Mouse (Mus musculus): ENCODE results near the gene Lingo1. TPM values are rescaled to one million over a fixed set of nuclear protein-coding genes. Genes with fewer than 3 reads are reported as not detected.

Lingo1 gene
- polyA plus RNA-seq, 1 experiment from 2014 or later, result 79.4 TPM

DNA sequence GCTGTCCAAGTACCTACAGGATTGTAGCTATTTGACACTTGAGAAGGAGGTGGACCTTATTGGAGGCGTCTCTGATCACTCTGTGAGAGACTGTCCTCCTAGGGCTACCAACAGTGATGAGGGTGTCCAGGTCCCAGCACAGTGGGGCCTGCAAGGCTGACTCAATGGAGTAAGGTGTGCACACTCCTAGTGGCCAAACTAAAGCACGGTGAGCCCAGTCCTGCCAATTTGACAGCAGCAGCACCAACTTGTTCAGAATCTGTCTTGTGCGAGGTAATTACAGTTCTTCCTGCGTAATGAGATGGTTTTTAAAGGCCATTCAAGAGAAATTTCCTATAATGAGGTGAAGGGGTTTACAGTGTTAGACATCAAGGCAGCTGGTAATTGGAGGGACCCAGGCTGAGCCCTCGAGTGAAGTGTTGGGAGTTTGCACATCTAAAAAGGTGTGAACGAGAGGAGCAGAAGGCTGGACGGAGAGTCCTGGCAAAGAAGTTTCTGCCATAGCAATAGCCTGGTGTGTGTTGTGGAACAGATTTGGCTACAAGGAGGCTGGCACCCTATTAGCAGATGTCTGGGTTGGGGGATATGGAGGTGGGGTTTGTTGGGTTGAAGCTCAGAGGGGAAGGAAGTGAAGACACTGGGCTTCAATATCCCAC lies 97.4 kb downstream of the Lingo1 start:
- ATAC-seq, result no peak
- no peak overlapping the region for H3K4me3 ChIP-seq (ENCODE audit: low read length)
- H3K27me3 ChIP-seq (replicated peaks; ENCODE audit: control insufficient read depth, insufficient read depth, low read length), result no peaks in the 10 kb centered on the region
- 75% methylated on average over 7 of the region's 7 CpGs for WGBS
- H3K36me3 ChIP-seq (ENCODE audit: control insufficient read depth, insufficient read depth, low read length), result no peaks in the 10 kb centered on the region
- H3K9ac ChIP-seq (ENCODE audit: low read depth, low read length), result no peak overlapping the region
- no peak overlapping the region for H3K27ac ChIP-seq (ENCODE audit: low read depth, low read length)
- H3K9me3 ChIP-seq (ENCODE audit: control insufficient read depth, low read length), result no peaks in the 10 kb centered on the region
- no peak overlapping the region for H3K4me2 ChIP-seq (ENCODE audit: low read length)
- H3K4me1 ChIP-seq (ENCODE audit: control insufficient read depth, insufficient read depth, low read depth, low read length), result peaks cover 12% of the 10 kb centered on the region

DNA sequence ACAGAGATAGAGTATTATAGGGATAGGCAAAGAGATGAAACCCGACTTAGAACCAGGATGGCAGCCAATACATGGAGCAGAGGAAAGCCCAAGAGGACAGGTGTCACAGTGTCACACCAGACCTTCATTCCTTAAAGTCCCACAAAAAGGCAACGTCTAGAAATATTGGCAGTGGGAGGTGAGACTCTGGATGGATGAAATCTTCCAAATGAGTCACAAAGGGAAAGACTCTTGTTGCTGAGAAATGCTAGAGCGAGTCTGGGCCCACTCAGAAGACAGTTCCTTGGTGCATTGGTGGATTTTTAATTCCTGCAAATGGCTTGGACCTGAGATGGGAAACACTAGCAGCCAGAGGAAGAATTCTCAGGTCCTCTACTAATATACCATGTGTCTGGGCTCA lies 102.2 kb downstream of the Lingo1 start:
- H3K36me3 ChIP-seq (ENCODE audit: control insufficient read depth, insufficient read depth, low read length), result no peaks in the 10 kb centered on the region
- ATAC-seq, result no peak
- H3K9me3 ChIP-seq (ENCODE audit: control insufficient read depth, low read length), result no peaks in the 10 kb centered on the region
- 81% methylated on average over 3 of the region's 3 CpGs for WGBS
- H3K9ac ChIP-seq (ENCODE audit: low read depth, low read length), result no peak overlapping the region
- no peaks in the 10 kb centered on the region for H3K27me3 ChIP-seq (replicated peaks; ENCODE audit: control insufficient read depth, insufficient read depth, low read length)
- no peak overlapping the region for H3K4me2 ChIP-seq (ENCODE audit: low read length)
- no peak overlapping the region for H3K4me3 ChIP-seq (ENCODE audit: low read length)
- H3K27ac ChIP-seq (ENCODE audit: low read depth, low read length), result no peak overlapping the region
- H3K4me1 ChIP-seq (ENCODE audit: control insufficient read depth, insufficient read depth, low read depth, low read length), result peaks cover 6% of the 10 kb centered on the region; the same call in 1 of the 2 replicates

GRCm38 (mm10) chr9:56691226-56691625 lies 105.0 kb downstream of the Lingo1 start:
- Histone ChIP-seq H3K4me3 (ENCODE audit: low read length) (no peak overlapping the region), H3K9ac (ENCODE audit: low read depth, low read length) (no peak overlapping the region), H3K9me3 (ENCODE audit: control insufficient read depth, low read length) (no peaks in the 10 kb centered on the region), H3K27ac (ENCODE audit: low read depth, low read length) (no peak overlapping the region), H3K4me1 (ENCODE audit: control insufficient read depth, insufficient read depth, low read depth, low read length) (peaks cover 19% of the 10 kb centered on the region), H3K36me3 (ENCODE audit: control insufficient read depth, insufficient read depth, low read length) (no peaks in the 10 kb centered on the region), H3K4me2 (ENCODE audit: low read length) (no peak overlapping the region), H3K27me3 (replicated peaks; ENCODE audit: control insufficient read depth, insufficient read depth, low read length) (no peaks in the 10 kb centered on the region)
- WGBS, result 80% methylated on average over 3 of the region's 3 CpGs
- no peak for ATAC-seq

DNA sequence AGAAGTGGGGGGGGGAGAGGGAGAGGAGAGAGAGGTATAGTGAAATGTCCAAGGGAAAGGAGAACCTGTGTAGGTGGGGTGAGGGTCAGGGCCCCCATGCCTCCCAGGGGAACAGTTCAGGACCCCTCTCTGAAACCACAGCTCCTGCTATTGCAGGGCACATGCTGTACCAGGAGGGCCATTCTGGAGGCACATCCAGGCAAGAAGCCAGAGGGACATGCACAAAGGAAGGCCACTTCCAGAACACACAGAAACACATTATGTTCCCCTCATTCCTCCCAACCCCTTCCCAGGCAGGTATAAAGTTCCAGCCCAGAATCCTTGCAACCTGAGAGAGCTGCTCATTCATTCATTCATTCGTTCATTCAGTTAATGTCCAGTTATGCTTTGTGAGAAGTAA lies 105.6 kb downstream of the Lingo1 start:
- 75% methylated on average over 1 of the region's 1 CpGs for WGBS
- H3K27ac ChIP-seq (ENCODE audit: low read depth, low read length), result no peak overlapping the region

GRCm38 (mm10) chr9:56687490-56687889 lies 108.8 kb downstream of the Lingo1 start:
- Histone ChIP-seq H3K27ac (ENCODE audit: low read depth, low read length) (no peak overlapping the region; the same call in 1 of the 2 replicates), H3K4me1 (ENCODE audit: control insufficient read depth, insufficient read depth, low read depth, low read length) (peaks cover 27% of the 10 kb centered on the region), H3K4me2 (ENCODE audit: low read length) (no peak overlapping the region), H3K36me3 (ENCODE audit: control insufficient read depth, insufficient read depth, low read length) (no peaks in the 10 kb centered on the region), H3K9ac (ENCODE audit: low read depth, low read length) (no peak overlapping the region), H3K4me3 (ENCODE audit: low read length) (no peak overlapping the region), H3K9me3 (ENCODE audit: control insufficient read depth, low read length) (no peaks in the 10 kb centered on the region), H3K27me3 (replicated peaks; ENCODE audit: control insufficient read depth, insufficient read depth, low read length) (no peaks in the 10 kb centered on the region)
- WGBS, result 84% methylated on average over 5 of the region's 5 CpGs
- no peak for ATAC-seq

More for the DNA sequence above, 105.6 kb downstream of the Lingo1 start:
- H3K9ac ChIP-seq (ENCODE audit: low read depth, low read length), result no peak overlapping the region
- no peaks in the 10 kb centered on the region for H3K36me3 ChIP-seq (ENCODE audit: control insufficient read depth, insufficient read depth, low read length)
- H3K9me3 ChIP-seq (ENCODE audit: control insufficient read depth, low read length), result no peaks in the 10 kb centered on the region
- ATAC-seq, result peak; percentile 11; the same call in 1 of the 2 replicates
- no peak overlapping the region for H3K4me2 ChIP-seq (ENCODE audit: low read length)
- H3K4me3 ChIP-seq (ENCODE audit: low read length), result no peak overlapping the region
- peaks cover 19% of the 10 kb centered on the region for H3K4me1 ChIP-seq (ENCODE audit: control insufficient read depth, insufficient read depth, low read depth, low read length)
- no peaks in the 10 kb centered on the region for H3K27me3 ChIP-seq (replicated peaks; ENCODE audit: control insufficient read depth, insufficient read depth, low read length)

GRCm38 (mm10) chr9:56687145-56687477 lies 109.2 kb downstream of the Lingo1 start:
- Histone ChIP-seq H3K27me3 (replicated peaks; ENCODE audit: control insufficient read depth, insufficient read depth, low read length) (no peaks in the 10 kb centered on the region), H3K9me3 (ENCODE audit: control insufficient read depth, low read length) (no peaks in the 10 kb centered on the region), H3K4me3 (ENCODE audit: low read length) (no peak overlapping the region), H3K9ac (ENCODE audit: low read depth, low read length) (0 out of 2 replicates have a peak overlapping the region, but pooled peaks have one; percentile 17), H3K27ac (ENCODE audit: low read depth, low read length) (peak overlapping the region; percentile 62), H3K4me2 (ENCODE audit: low read length) (no peak overlapping the region), H3K36me3 (ENCODE audit: control insufficient read depth, insufficient read depth, low read length) (no peaks in the 10 kb centered on the region), H3K4me1 (ENCODE audit: control insufficient read depth, insufficient read depth, low read depth, low read length) (peaks cover 27% of the 10 kb centered on the region)
- 100% methylated on average over 1 of the region's 1 CpGs for WGBS
- peak; percentile 31; the same call in 1 of the 2 replicates for ATAC-seq

DNA sequence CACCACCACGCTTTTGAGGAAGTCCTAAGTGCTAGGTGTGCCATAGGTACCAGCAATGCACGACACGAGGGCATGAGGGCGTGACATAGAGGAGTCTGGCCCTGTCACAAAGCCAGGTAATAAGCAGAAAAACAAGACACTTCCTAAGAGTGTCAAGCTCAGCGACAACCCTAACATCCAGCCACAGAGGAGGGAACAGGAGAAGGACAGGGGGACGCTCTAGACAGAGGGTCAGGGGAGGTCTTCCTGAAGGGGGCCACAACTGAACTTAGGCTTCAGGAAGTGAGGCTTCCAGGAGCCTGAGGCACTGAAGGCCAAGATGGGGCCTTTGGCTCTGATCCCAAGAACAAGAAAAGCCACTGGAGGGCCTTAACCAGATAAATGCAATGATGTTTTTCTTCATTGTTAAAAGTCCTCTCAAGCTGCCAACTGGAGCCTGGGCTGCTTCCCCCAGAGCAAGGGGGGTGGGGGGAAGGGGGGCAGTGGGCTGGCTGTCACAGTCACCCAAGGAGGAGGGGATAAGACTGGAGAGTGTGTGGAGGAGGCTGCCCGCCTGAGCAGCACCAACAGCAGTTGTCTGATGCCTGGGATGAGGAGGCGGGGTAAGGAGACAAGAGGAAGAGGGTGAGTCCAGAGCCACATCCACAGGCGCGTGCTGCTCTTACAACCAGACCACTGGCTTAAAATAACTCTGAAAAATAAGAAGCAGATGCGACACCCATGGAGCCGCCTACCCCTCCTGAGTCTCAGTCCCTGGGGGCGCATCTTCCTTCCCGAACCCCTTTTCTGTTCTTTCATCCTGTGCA lies 109.7 kb downstream of the Lingo1 start:
- Histone ChIP-seq H3K4me1 (ENCODE audit: control insufficient read depth, insufficient read depth, low read depth, low read length) (peaks cover 26% of the 10 kb centered on the region), H3K4me2 (ENCODE audit: low read length) (no peak overlapping the region), H3K4me3 (ENCODE audit: low read length) (no peak overlapping the region), H3K27me3 (replicated peaks; ENCODE audit: control insufficient read depth, insufficient read depth, low read length) (no peaks in the 10 kb centered on the region), H3K9me3 (ENCODE audit: control insufficient read depth, low read length) (no peaks in the 10 kb centered on the region), H3K9ac (ENCODE audit: low read depth, low read length) (0 out of 2 replicates have a peak overlapping the region, but pooled peaks have one; percentile 17), H3K36me3 (ENCODE audit: control insufficient read depth, insufficient read depth, low read length) (no peaks in the 10 kb centered on the region), H3K27ac (ENCODE audit: low read depth, low read length) (peak overlapping the region; percentile 62)
- ATAC-seq, result peak; percentile 73
- WGBS, result 51% methylated on average over 14 of the region's 14 CpGs

- H3K4me2 ChIP-seq (ENCODE audit: low read length), result no peak overlapping the region
- H3K9me3 ChIP-seq (ENCODE audit: control insufficient read depth, low read length), result no peaks in the 10 kb centered on the region
- no peaks in the 10 kb centered on the region for H3K27me3 ChIP-seq (replicated peaks; ENCODE audit: control insufficient read depth, insufficient read depth, low read length)
- H3K9ac ChIP-seq (ENCODE audit: low read depth, low read length), result no peak overlapping the region
- H3K4me3 ChIP-seq (ENCODE audit: low read length), result no peak overlapping the region
- ATAC-seq, result no peak
- H3K4me1 ChIP-seq (ENCODE audit: control insufficient read depth, insufficient read depth, low read depth, low read length), result peaks cover 21% of the 10 kb centered on the region
- WGBS, result 24% methylated on average over 4 of the region's 4 CpGs
- no peaks in the 10 kb centered on the region for H3K36me3 ChIP-seq (ENCODE audit: control insufficient read depth, insufficient read depth, low read length)
- H3K27ac ChIP-seq (ENCODE audit: low read depth, low read length), result peak overlapping the region; percentile 52; the same call in 1 of the 2 replicates
Measured at GRCm38 (mm10) chr9:56682826-56683225, 113.4 kb downstream of the Lingo1 start.

GRCm38 (mm10) chr9:56681950-56682349 lies 114.3 kb downstream of the Lingo1 start:
- 69% methylated on average over 7 of the region's 7 CpGs for WGBS
- ATAC-seq, result no peak
- no peaks in the 10 kb centered on the region for H3K36me3 ChIP-seq (ENCODE audit: control insufficient read depth, insufficient read depth, low read length)
- H3K9ac ChIP-seq (ENCODE audit: low read depth, low read length), result no peak overlapping the region
- no peaks in the 10 kb centered on the region for H3K9me3 ChIP-seq (ENCODE audit: control insufficient read depth, low read length)
- H3K4me1 ChIP-seq (ENCODE audit: control insufficient read depth, insufficient read depth, low read depth, low read length), result peaks cover 15% of the 10 kb centered on the region
- H3K4me3 ChIP-seq (ENCODE audit: low read length), result no peak overlapping the region
- no peak overlapping the region for H3K27ac ChIP-seq (ENCODE audit: low read depth, low read length)
- H3K27me3 ChIP-seq (replicated peaks; ENCODE audit: control insufficient read depth, insufficient read depth, low read length), result no peaks in the 10 kb centered on the region
- no peak overlapping the region for H3K4me2 ChIP-seq (ENCODE audit: low read length)
